Mouse (Mus musculus): ENCODE measurements around the gene Rbm33.

Rbm33 gene

GRCm38 (mm10) chr5:28412006-28412685 is 95.2 kb downstream of the Rbm33 start:
- DNase-seq (ENCODE audit: low read depth, low spot score), result no peak

DNA sequence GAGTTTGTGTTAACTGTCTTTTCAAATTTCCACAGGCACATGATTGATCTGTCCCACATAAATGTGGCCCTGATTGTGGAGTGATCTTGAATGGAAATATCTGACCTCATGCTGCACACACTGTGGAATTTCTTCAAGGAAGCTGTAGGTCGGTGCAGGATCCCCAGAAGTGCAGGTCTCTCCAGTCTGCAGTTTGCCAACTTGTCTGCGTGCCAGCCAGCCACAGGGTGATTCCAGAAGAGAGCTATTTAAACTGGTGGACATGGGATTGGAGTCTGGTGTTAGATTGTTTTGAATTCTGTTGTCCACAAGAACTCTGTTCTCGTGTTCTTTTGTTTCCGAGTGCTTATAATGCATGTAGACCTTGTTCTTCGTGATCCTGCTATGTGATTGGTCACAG is 96.6 kb downstream of the Rbm33 start:
- no peak for DNase-seq (ENCODE audit: low read depth, low spot score)

GRCm38 (mm10) chr5:28414076-28414475 is 97.2 kb downstream of the Rbm33 start:
- DNase-seq (ENCODE audit: low read depth, low spot score), result no peak

DNA sequence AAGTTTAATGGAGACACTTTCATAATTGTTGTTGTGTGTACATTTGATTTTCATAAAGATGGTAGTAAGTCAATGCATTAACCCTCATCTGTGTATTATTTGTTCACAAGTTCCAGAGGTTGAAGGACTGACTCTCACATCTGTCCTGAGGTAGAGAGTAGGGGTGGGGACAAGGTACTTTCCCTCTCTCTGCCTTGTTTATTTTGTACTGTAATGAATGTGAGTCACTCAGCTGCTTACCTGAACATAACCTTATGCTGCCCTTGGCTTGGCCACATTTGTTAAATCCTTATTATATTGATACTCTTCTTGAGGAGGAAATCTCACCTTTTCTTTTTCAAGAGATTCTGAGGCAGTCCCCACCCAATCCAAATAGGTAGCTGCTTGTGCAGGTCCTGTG is 99.1 kb downstream of the Rbm33 start:
- DNase-seq (ENCODE audit: low read depth, low spot score), result no peak

GRCm38 (mm10) chr5:28418734-28419133 is 101.8 kb downstream of the Rbm33 start:
- no peak for DNase-seq (ENCODE audit: low read depth, low spot score)

DNA sequence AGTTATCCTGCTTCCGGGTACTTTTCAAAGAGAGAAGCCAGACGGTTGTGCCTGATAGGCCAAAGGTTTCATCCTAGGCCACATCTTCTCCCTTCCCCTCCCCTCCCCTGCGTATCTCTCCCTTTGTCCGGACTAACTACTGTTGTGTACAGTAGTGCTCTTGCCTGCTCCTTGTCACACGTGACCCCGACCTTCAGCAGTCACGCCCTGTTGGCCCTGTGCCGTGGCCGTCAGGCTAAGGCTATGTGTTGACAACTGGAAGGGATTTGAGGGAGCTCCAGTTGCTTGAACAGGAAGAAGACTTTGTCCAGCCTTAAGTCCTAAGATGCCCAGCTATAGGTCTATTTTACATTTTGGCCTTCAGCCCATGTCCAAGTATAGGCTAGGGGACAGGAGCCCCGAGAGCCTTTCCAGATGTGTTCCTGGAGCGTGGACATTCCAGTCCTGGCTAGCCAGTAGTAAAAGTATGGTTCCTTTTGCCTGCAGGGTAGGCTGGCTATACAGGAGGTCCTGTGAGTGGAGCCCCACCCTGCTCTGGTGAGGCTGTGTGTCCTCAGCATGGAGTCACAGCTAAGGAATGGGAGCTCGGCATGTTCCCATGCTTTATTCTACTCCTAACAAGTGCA is 102.8 kb downstream of the Rbm33 start:
- no peak for DNase-seq (ENCODE audit: low read depth, low spot score)

DNA sequence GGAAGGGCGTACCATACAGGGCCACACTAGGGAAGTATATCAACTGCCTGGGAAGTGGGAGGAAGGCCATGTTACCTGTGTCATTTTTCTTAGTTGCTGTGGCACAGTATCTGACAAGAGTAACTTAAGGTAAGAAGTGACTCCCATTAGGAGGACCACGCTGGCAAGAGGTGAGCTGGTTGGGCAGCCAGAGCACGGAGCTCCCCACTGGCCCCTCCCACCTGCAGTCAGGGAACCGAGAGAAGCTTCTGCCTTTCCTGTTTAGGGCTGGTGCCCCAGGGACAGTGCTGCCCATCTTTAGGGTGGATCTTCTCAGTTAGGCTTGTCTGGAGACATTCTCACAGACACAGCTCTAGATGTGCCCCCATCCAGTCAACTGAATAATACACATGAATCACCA is 106.9 kb downstream of the Rbm33 start:
- DNase-seq (ENCODE audit: low read depth, low spot score), result no peak

DNA sequence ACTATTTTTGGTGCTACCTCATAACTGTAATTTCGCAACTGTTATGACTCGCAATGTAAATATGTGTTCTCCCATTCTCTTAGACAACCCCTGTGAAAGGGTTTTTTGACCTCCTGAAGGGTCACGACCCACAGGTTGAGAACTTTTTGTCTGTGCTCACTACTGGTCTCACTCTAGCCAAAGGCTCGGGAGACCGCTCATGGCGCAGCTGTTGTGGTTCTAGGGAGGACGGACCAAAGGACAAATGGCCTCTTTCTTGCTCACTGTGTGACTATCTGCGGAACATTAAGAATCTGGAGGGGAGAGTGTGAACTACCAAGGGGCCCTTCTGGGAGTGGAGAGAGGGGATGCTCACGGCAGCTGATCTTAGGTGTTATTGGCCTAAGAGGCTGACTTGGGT is 109.0 kb downstream of the Rbm33 start:
- no peak for DNase-seq (ENCODE audit: low read depth, low spot score)

- DNase-seq (ENCODE audit: low read depth, low spot score), result no peak
Measured at GRCm38 (mm10) chr5:28450126-28450890, 133.4 kb downstream of the Rbm33 start.

DNA sequence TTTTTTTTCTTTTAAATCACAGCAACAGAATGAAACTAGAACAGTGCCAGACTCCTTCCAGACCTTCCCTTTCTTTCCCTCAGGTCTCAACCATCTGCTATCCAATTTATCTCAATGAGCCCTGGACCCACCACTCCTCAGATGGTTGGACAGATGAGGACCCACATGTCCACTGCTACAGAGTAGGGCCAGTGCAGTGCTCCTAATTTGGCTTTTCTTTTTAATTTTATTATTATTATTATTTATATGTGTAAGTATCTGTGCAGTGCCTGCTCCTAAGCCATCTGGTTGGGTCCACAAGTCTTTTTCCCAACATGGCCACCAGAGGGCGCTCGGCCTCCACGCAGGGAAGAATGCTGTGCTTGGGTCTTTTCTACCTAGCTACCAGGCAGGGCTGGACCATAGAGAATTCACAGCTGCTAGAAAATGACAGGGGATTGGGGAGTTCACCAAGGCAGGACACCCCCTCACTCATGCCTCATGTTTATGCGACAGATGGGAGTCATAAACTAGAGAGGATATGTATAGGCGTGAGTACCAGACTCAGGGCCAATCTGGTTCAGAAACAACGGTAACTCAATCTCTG is 134.2 kb downstream of the Rbm33 start:
- no peak for DNase-seq (ENCODE audit: low read depth, low spot score)

DNA sequence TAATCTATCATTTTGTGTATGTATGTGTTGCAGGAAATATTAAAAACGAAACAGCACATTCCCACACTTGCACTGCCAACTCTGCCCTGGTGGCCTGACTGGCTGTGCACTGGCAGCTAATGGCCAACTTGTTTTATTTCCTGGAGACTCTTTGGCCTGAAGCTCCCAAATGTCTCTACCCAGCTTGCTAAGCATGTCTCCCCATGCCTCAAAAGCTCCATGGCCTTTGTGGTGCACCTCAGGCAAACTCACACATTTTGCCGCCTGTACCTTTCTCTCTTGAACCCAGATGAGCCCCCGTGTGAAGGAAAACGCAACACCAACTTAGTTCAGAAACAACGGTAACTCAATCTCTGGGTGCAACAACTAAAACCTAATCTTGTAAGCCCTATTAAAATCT is 136.2 kb downstream of the Rbm33 start:
- DNase-seq (ENCODE audit: low read depth, low spot score), result no peak

DNA sequence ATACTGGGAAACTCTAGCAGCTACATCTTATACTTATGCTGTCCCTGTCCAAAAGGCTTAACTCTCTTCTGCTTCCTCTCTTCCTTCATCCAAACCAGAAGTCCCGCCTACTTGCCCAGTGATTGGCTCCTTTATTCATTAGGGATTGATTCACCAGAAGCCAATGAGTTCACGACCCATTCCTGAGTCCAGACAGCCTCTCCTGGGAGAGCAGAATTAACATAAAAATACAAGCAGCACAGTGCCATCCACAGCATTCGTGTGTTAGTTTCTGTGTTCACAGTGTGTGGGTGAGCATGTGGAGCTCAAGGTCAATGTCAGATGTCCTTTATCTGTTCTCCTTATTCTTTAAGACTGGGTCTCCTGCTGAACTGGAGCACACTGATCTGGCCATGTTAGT is 136.6 kb downstream of the Rbm33 start:
- no peak for DNase-seq (ENCODE audit: low read depth, low spot score)

GRCm38 (mm10) chr5:28454546-28454945 is 137.6 kb downstream of the Rbm33 start:
- no peak for DNase-seq (ENCODE audit: low read depth, low spot score)

DNA sequence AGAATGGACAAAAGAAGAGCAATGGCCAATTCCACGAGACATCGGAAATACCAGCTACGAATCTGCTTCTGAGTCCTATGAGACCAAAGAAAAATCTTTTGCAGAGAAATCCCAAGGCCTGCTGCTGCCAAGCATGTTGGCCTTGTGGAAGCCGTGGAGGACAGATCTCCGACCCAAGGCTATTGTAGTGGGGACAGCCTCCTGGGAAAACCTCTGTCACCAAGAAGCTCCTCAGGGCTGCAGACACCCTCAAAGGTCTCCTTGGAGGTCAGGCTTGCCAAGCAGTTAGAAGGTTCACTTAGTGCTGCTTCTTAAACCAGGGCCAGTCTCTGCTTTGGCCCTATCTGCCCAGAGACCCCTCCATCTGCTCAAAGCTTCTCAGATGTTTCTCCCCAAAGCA is 138.8 kb downstream of the Rbm33 start:
- no peak for DNase-seq (ENCODE audit: low read depth, low spot score)

DNA sequence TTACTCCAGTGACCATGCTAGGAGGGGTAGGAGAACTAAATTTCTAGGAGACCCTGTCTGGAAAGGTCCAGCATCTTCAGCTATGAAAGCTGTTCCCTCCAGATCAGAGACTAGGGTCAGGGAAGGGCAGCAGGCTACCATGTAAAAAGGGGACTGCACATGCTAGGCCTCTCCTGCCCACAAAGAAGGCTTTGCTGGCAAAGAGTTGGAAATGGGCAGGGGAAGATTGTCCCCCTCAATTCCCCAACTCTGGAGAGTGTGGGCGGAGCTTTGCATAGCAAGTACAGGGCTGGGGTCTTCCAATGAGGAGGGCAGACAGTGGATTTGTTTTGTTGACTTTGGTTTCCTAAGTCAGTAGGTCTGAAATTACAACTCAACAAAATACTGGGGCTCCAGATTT is 139.4 kb downstream of the Rbm33 start:
- no peak for DNase-seq (ENCODE audit: low read depth, low spot score)

DNA sequence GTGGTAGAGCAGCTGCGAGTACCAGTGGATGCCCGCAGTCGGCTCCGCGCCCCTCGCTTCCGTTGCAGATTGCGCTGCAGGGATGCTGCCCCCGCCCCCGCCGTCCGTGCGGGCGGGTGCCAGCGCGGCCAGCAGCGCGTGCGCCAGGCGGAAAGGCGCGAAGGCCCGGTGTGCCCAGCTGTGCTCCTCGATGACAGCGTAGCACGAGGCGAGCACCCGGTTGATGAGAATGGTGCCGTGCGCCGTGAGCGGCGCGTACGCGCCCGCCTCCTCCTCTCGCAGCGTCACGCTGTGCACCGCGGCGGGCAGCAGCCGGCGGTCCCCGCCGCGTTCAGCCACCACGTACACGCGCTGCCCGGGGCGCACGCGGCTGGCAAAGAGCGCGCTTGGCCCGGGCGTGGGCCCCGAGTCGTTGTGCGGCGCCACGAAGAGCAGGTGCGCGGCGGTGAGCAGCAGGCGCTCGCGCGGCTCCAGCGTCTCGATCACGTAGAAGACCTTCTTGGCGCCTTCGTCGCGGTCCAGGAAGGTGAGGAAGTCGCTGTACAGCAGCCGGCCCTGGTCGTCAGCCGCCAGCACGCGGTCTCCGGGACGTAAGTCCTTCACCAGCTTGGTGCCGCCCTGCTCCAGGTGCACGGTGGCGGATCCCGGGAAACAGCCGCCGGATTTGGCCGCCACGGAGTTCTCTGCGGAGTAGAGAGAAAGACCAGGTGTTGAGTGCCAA is 141.2 kb downstream of the Rbm33 start:
- no peak for DNase-seq (ENCODE audit: low read depth, low spot score)

DNA sequence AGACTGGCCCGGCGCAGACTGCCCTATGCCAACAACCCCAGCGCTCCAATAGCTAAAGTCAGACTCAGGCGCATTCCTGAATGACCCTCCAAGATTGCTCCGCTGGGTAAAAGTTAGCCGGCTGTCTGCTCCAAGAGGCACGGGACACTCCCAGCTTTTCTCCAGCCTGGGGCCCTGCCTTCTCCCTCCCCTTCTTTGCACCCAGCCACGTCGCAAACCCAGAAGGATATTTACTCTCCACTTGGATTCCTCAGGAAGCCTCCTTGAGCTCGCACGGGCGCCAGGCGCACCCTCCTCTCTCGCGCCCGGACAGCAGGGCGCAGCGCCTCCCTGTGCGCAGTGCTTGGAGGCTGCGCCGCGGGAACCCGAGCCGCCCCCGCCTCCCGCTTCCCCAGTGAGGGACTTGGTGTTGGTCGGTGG is 141.9 kb downstream of the Rbm33 start:
- DNase-seq (ENCODE audit: low read depth, low spot score), result no peak

- DNase-seq (ENCODE audit: low read depth, low spot score), result no peak
Measured at GRCm38 (mm10) chr5:28459456-28460225, 142.7 kb downstream of the Rbm33 start.

- no peak for DNase-seq (ENCODE audit: low read depth, low spot score)
Measured at GRCm38 (mm10) chr5:28460556-28461350, 143.8 kb downstream of the Rbm33 start.

- no peak for DNase-seq (ENCODE audit: low read depth, low spot score)
Measured at GRCm38 (mm10) chr5:28461376-28461775, 144.5 kb downstream of the Rbm33 start.

Measured in WW6 (cell line).